Mouse (Mus musculus) testis, adult 2 months (tissue): ENCODE data around the gene Gm37240. TPM values are rescaled to one million over a fixed set of nuclear protein-coding genes. Genes with fewer than 3 reads are reported as not detected.
A peak's percentile ranks its signal among the peaks of the same experiment; 100 is the strongest.

ENCODE experiments used
- H3K27ac ChIP-seq: fragments of 200-500 bp; 2 replicates; pipeline ENCODE4 v1.5.1; 2012; ENCODE audit warnings: low read depth, low read length; ENCODE audit not compliant: control insufficient read depth, insufficient read depth
- H3K27me3 ChIP-seq: fragments of 200-500 bp; 2 replicates; pipeline ENCODE4 v1.6.1; 2012; ENCODE audit warnings: mild to moderate bottlenecking, low read length, moderate library complexity; ENCODE audit not compliant: control insufficient read depth, insufficient read depth
- H3K36me3 ChIP-seq: fragments of 200-500 bp; 2 replicates; pipeline ENCODE4 v1.6.1; 2012; ENCODE audit warnings: mild to moderate bottlenecking, low read length; ENCODE audit not compliant: control insufficient read depth, insufficient read depth
- H3K4me1 ChIP-seq: fragments of 200-500 bp; 2 replicates; pipeline ENCODE4 v1.6.1; 2012; ENCODE audit warnings: low read length; ENCODE audit not compliant: control insufficient read depth, insufficient read depth
- H3K4me3 ChIP-seq: fragments of 200-500 bp; 2 replicates; pipeline ENCODE4 v1.5.1; 2012; ENCODE audit warnings: low read depth, mild to moderate bottlenecking, low read length, moderate library complexity, mixed read lengths; ENCODE audit not compliant: control insufficient read depth
- CTCF ChIP-seq: fragments of 200-500 bp; IDR thresholded peaks from 2 replicates; pipeline ENCODE4 v1.5.1; 2012; ENCODE audit warnings: low read depth, mild to moderate bottlenecking, inconsistent platforms, low read length, moderate library complexity; ENCODE audit not compliant: control insufficient read depth, insufficient read depth, insufficient replicate concordance
- POLR2A ChIP-seq: fragments of 200-500 bp; IDR thresholded peaks from 2 replicates; pipeline ENCODE4 v1.6.1; 2012; ENCODE audit warnings: low read depth, mild to moderate bottlenecking, inconsistent platforms, low read length, moderate library complexity; ENCODE audit not compliant: control insufficient read depth
- polyA plus RNA-seq: library from polyadenylated mRNA; depleted of rRNA; stranded (reverse); fragments of >200 nt; gene quantifications from 2 replicates; pipeline ENCODE4 v1.2.3, GENCODE M21; 2012

Gm37240 gene
- polyA plus RNA-seq, 1 experiment = not detected

- Histone ChIP-seq H3K27me3 (peaks cover 5% of the 10 kb centered on the region; the same call in 1 of the 2 replicates), H3K36me3 (no peaks in the 10 kb centered on the region), H3K27ac (no peak overlapping the region), H3K4me1 (peaks cover 10% of the 10 kb centered on the region), H3K4me3 (peak overlapping the region; percentile 87)
- no peak for TF ChIP-seq POLR2A
- TF ChIP-seq CTCF = no peak
Observed at GRCm38 (mm10) chr3:84481104-84481503, 1406.2 kb downstream of the Gm37240 start.

- no peaks in the 10 kb centered on the region for H3K36me3 ChIP-seq
- peak within 1 kb of the TSS; percentile 87 for H3K4me3 ChIP-seq
- H3K27ac ChIP-seq = no peak within 1 kb of the TSS
- TF ChIP-seq POLR2A (no peak), CTCF (no peak)
- peaks cover 5% of the 10 kb centered on the region; the same call in 1 of the 2 replicates for H3K27me3 ChIP-seq
- H3K4me1 ChIP-seq = peaks cover 10% of the 10 kb centered on the region
Observed at GRCm38 (mm10) chr3:84480006-84480897, 1407.1 kb downstream of the Gm37240 start, which contains the start of gene Fhdc1. Gene Fhdc1, minus strand, starts transcription at chr3:84480429.

DNA sequence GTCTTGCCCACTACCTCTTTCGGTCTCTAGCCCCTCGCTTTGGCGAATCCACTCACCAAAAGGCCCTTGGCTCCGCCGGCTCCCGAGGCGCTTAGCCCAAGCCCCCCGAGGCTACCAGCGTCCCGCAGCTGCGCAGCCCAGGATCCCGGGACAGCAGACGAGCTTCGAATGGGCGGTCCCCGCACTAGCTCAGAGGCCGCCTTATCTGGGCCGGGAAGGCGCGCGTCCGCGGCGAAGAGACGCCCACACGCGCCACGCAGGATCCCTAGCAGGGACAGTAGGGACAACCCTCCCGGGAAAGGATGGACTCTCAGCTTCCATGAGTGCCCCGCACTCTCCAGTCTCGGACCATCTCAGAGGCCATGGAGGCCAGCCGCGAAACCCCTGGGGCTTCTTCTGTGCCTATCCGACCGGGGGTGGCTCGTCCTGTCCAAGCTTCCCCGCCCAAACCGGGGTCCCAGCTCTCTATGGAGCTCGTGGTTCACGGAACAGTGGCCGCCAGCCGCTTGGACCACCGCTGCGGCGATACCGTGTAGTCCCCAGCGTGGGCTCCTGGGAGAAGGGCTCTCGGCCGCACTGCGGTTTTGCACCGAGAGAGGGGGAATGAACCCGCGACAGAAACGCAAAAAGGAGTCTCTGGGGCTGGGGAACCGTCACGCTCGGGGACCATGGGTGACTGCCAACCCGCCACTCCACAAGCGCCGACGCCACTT, 1407.9 kb downstream of the Gm37240 start:
- Histone ChIP-seq H3K4me3 (peak overlapping the region; percentile 87), H3K27me3 (peaks cover 5% of the 10 kb centered on the region; the same call in 1 of the 2 replicates), H3K36me3 (no peaks in the 10 kb centered on the region), H3K4me1 (peaks cover 10% of the 10 kb centered on the region), H3K27ac (no peak overlapping the region)
- TF ChIP-seq CTCF (no peak), POLR2A (no peak)

DNA sequence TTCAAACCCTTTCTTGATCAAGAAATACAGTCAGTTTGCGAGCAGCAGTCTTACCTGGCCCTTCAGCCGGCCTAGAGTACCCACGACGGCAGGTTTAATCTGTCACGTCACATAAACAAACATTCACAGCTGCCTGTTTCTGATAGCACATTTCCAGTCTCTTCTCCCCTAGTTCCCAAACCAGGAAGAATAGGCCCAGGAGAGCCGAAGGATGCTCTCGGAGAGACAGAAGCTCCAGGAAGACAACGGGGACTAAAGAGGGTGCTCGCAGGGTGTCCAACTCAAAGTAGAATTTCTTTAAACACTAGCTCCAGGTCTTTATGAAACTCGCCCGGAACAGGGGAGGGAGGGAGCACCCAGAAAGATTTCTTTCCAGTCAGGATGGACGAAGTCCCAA, 1408.4 kb downstream of the Gm37240 start:
- H3K4me1 ChIP-seq = peaks cover 10% of the 10 kb centered on the region
- no peak overlapping the region for H3K27ac ChIP-seq
- no peak for TF ChIP-seq CTCF
- no peak for TF ChIP-seq POLR2A
- H3K4me3 ChIP-seq = peak overlapping the region; percentile 87
- peaks cover 5% of the 10 kb centered on the region; the same call in 1 of the 2 replicates for H3K27me3 ChIP-seq
- no peaks in the 10 kb centered on the region for H3K36me3 ChIP-seq

GRCm38 (mm10) chr3:84478195-84478594, 1409.1 kb downstream of the Gm37240 start:
- Histone ChIP-seq H3K4me3 (peak overlapping the region; percentile 87), H3K27ac (no peak overlapping the region), H3K4me1 (peaks cover 10% of the 10 kb centered on the region), H3K27me3 (peaks cover 5% of the 10 kb centered on the region; the same call in 1 of the 2 replicates), H3K36me3 (no peaks in the 10 kb centered on the region)
- no peak for TF ChIP-seq POLR2A
- no peak for TF ChIP-seq CTCF

DNA sequence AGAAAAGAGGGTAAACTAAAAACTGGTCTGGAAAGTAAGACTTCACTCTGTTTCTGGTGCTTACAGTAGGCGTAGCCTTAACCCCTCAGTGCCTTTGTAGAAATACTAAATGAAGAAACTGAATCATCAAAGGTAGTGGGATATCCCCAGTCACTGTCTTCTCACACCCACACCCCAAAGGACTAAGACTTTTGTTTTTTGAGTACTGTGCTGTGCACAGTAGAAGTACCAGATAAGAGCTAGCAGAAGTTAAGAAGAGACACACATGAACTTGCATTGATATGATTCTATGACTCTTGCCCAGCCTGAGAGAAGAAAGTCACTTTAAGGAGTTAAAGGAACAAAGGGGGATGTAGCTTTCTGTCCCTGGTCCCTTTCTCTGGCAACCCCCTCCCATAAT, 1409.8 kb downstream of the Gm37240 start:
- TF ChIP-seq POLR2A = no peak
- peak overlapping the region; percentile 87; the same call in 1 of the 2 replicates for H3K4me3 ChIP-seq
- peaks cover 5% of the 10 kb centered on the region; the same call in 1 of the 2 replicates for H3K27me3 ChIP-seq
- H3K27ac ChIP-seq = no peak overlapping the region
- no peaks in the 10 kb centered on the region for H3K36me3 ChIP-seq
- H3K4me1 ChIP-seq = peaks cover 10% of the 10 kb centered on the region

GRCm38 (mm10) chr3:84474981-84475775, 1412.1 kb downstream of the Gm37240 start:
- H3K4me3 ChIP-seq = peak overlapping the region; percentile 80
- H3K27ac ChIP-seq = no peak overlapping the region
- peaks cover 5% of the 10 kb centered on the region; the same call in 1 of the 2 replicates for H3K27me3 ChIP-seq
- TF ChIP-seq POLR2A (no peak), CTCF (no peak)
- no peaks in the 10 kb centered on the region for H3K36me3 ChIP-seq
- H3K4me1 ChIP-seq = peaks cover 10% of the 10 kb centered on the region
